Mouse (Mus musculus) neural tube, embryonic 13.5 days (tissue): ENCODE data around the gene Fam187a. TPM values are rescaled to one million over a fixed set of nuclear protein-coding genes. Genes with fewer than 3 reads are reported as not detected.

Experiments used
- ATAC-seq: fragments of 200-750 bp; cut with Nextera tagmentation; 2 replicates; pipeline ENCODE4 v1.8.0; 2017; ENCODE audit warnings: low read depth, mild to moderate bottlenecking, moderate TSS enrichment, moderate library complexity
- H3K27ac ChIP-seq: fragments of 300-500 bp; sonication (generic); replicated peaks from 2 replicates; pipeline ENCODE4 v1.5.1; 2015; ENCODE audit warnings: moderate library complexity, mild to moderate bottlenecking, inconsistent platforms
- H3K27me3 ChIP-seq: fragments of 300-500 bp; sonication (generic); 2 replicates; pipeline ENCODE4 v1.6.1; 2015; ENCODE audit warnings: mild to moderate bottlenecking, inconsistent platforms
- H3K36me3 ChIP-seq: fragments of 300-500 bp; sonication (generic); 2 replicates; pipeline ENCODE4 v1.6.1; 2015; ENCODE audit warnings: mild to moderate bottlenecking, inconsistent platforms
- H3K4me1 ChIP-seq: fragments of 300-500 bp; sonication (generic); replicated peaks from 2 replicates; pipeline ENCODE4 v1.6.1; 2015; ENCODE audit warnings: inconsistent platforms
- H3K4me2 ChIP-seq: fragments of 300-500 bp; sonication (generic); 2 replicates; pipeline ENCODE4 v1.6.1; 2015; ENCODE audit warnings: inconsistent platforms, mild to moderate bottlenecking, moderate library complexity
- H3K4me3 ChIP-seq: fragments of 300-500 bp; sonication (generic); 2 replicates; pipeline ENCODE4 v1.5.1; 2015; ENCODE audit warnings: mild to moderate bottlenecking, inconsistent platforms
- H3K9ac ChIP-seq: fragments of 300-500 bp; sonication (generic); 2 replicates; pipeline ENCODE4 v1.6.1; 2015; ENCODE audit warnings: moderate library complexity, mild to moderate bottlenecking, inconsistent platforms
- H3K9me3 ChIP-seq: fragments of 300-500 bp; sonication (generic); 2 replicates; pipeline ENCODE4 v1.6.1; 2016; ENCODE audit warnings: inconsistent platforms
- WGBS: fragments of 180-500 bp; shearing (Covaris S2); methylation state at CpG from one replicate; pipeline ENCODE4 v1.1.7; 2015; 5-methylcytosine and 5-hydroxymethylcytosine counted together
- polyA plus RNA-seq: library from polyadenylated mRNA; unstranded; fragments of >200 nt; fragmentation: Nextera tagmentation; extraction: Ambion mirVana; gene quantifications from 2 replicates; pipeline ENCODE4 v1.2.1, GENCODE M21; 2015

Fam187a gene
- polyA plus RNA-seq, 1 experiment from 2014 or later, result not detected

- Histone ChIP-seq H3K27ac (no peak overlapping the region), H3K27me3 (peaks cover 87% of the 10 kb centered on the region), H3K4me1 (peaks cover 7% of the 10 kb centered on the region), H3K4me3 (no peak overlapping the region), H3K36me3 (no peaks in the 10 kb centered on the region), H3K9ac (no peak overlapping the region), H3K9me3 (no peaks in the 10 kb centered on the region), H3K4me2 (no peak overlapping the region)
- ATAC-seq, result no peak
- 78% methylated on average over 20 of the region's 20 CpGs for WGBS
Observed at GRCm38 (mm10) chr11:102896641-102897040, 11.7 kb downstream of the Fam187a start.

- no peak overlapping the region for H3K9ac ChIP-seq
- H3K4me2 ChIP-seq, result no peak overlapping the region
- no peak overlapping the region for H3K4me3 ChIP-seq
- H3K9me3 ChIP-seq, result no peaks in the 10 kb centered on the region
- H3K4me1 ChIP-seq, result peaks cover under 1% of the 10 kb centered on the region
- H3K27ac ChIP-seq, result no peak overlapping the region
- H3K27me3 ChIP-seq, result peaks cover 77% of the 10 kb centered on the region
- 65% methylated on average over 9 of the region's 9 CpGs for WGBS
- ATAC-seq, result peak; percentile 55; the same call in 1 of the 2 replicates
- no peaks in the 10 kb centered on the region for H3K36me3 ChIP-seq
Observed at GRCm38 (mm10) chr11:102898408-102898807, 13.4 kb downstream of the Fam187a start.

DNA sequence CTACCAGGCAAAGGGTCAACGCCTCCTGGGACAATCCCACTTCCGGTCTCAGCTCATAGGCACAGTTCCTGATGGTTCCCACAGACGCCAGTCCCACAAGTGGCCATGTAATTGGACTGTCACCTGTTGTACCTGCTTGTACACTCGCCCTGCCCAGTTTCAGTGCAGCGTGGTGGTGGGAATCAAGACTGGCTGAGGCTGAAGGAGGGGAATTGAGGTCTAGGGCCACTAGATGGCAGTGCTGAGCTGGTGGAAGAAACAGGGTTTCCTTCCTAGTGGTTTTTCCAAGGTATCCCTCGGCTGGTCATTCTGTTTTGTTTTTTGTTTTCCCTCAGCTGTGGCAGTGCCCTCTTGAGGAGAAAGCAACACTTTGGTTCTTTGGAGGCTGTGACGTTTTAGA lies 15.8 kb downstream of the Fam187a start, which contains the start of gene Gfap:
Gene Gfap (minus strand): TSS at position 150 of the 400 bp plus-strand sequence.
- WGBS, result 14% methylated on average over 7 of the region's 7 CpGs
- peak; percentile 33; the same call in 1 of the 2 replicates for ATAC-seq
- no peak within 1 kb of the TSS for H3K4me2 ChIP-seq
- H3K9me3 ChIP-seq, result no peaks in the 10 kb centered on the region
- H3K36me3 ChIP-seq, result no peaks in the 10 kb centered on the region
- peaks cover 54% of the 10 kb centered on the region for H3K27me3 ChIP-seq
- H3K9ac ChIP-seq, result no peak within 1 kb of the TSS
- H3K4me3 ChIP-seq, result no peak within 1 kb of the TSS
- peaks cover 12% of the 10 kb centered on the region for H3K4me1 ChIP-seq
- no peak within 1 kb of the TSS for H3K27ac ChIP-seq

- Histone ChIP-seq H3K27me3 (peaks cover 49% of the 10 kb centered on the region), H3K4me2 (no peak overlapping the region), H3K9ac (no peak overlapping the region), H3K9me3 (no peaks in the 10 kb centered on the region), H3K27ac (no peak overlapping the region), H3K36me3 (no peaks in the 10 kb centered on the region), H3K4me1 (peaks cover 12% of the 10 kb centered on the region), H3K4me3 (no peak overlapping the region)
- WGBS, result 71% methylated on average over 4 of the region's 4 CpGs
- no peak for ATAC-seq
Observed at GRCm38 (mm10) chr11:102901199-102901598, 16.2 kb downstream of the Fam187a start.

DNA sequence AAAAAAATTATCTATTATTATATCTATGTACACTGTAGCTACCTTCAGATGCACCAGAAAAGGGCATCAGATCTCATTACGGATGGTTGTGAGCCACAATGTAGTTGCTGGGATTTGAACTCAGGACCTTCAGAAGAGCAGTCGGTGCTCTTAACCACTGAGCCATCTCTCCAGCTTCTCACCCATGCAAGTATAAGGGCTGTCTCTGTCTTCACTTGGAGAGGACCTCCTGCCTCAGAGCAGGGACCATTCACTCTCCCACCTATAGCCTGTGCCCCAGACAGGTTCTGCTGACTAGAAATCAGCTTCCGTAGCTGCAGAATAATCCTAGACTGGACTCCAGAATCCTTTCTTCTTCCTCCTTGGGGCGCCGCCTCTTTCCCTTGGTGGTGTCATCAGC lies 17.1 kb downstream of the Fam187a start:
- WGBS, result 87% methylated on average over 5 of the region's 5 CpGs
- no peak overlapping the region for H3K4me2 ChIP-seq
- no peak for ATAC-seq

DNA sequence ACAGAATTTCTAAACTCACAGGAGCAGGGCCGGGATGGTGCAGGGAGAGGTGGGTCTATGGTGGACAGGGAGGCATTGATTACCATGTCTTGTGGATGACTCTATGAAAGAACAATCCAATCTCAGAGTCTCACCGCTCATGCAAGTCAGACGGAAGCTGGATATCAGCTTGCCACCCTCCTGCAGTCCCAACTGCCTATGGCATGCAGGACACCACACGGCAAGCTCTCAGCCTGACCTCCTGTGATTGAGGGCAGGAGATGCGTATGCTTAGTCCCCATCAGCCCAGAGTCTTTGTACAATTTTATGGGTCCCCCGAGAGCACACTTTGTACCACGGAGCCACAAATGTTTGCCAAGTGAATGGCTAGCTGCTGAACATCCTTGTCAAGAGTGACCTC lies 18.7 kb downstream of the Fam187a start:
- no peak overlapping the region for H3K27ac ChIP-seq
- 69% methylated on average over 7 of the region's 7 CpGs for whole genome bisulfite sequencing
- H3K4me2 ChIP-seq, result no peak overlapping the region
- H3K9me3 ChIP-seq, result no peaks in the 10 kb centered on the region
- peaks cover 26% of the 10 kb centered on the region for H3K27me3 ChIP-seq
- H3K4me3 ChIP-seq, result no peak overlapping the region
- ATAC-seq, result no peak
- H3K9ac ChIP-seq, result no peak overlapping the region
- peaks cover 12% of the 10 kb centered on the region for H3K4me1 ChIP-seq
- H3K36me3 ChIP-seq, result peaks cover 15% of the 10 kb centered on the region

More for the DNA sequence above, 17.1 kb downstream of the Fam187a start:
- Histone ChIP-seq H3K36me3 (peaks cover 4% of the 10 kb centered on the region; the same call in 1 of the 2 replicates), H3K4me3 (no peak overlapping the region), H3K27ac (no peak overlapping the region), H3K9me3 (no peaks in the 10 kb centered on the region), H3K9ac (no peak overlapping the region), H3K4me1 (peaks cover 12% of the 10 kb centered on the region), H3K27me3 (peaks cover 40% of the 10 kb centered on the region)

DNA sequence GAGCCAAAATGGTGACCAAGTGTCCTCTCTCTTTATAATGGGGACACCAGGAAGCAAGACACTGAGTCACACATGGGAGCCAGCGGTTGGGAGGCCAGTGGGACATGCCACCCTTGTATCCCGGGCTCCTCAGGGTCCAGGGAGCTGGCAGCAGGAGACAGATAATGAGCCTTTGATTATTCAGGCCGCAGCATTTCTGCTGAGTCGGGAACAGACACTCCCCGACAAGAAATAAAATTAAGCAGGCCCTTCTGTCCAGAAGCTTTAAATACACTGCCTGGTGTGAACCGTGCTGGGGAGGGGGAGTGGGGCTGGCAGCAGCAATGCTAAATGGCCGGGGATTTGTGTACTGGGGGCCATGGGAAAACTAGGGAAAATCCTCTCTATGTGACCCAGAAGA lies 26.4 kb downstream of the Fam187a start:
- H3K27me3 ChIP-seq, result no peaks in the 10 kb centered on the region
- 62% methylated on average over 7 of the region's 7 CpGs for WGBS
- no peak overlapping the region for H3K27ac ChIP-seq
- no peak overlapping the region for H3K4me3 ChIP-seq
- H3K9ac ChIP-seq, result no peak overlapping the region
- H3K9me3 ChIP-seq, result no peaks in the 10 kb centered on the region
- H3K36me3 ChIP-seq, result peaks cover 29% of the 10 kb centered on the region
- no peaks in the 10 kb centered on the region for H3K4me1 ChIP-seq
- no peak for ATAC-seq
- H3K4me2 ChIP-seq, result no peak overlapping the region

GRCm38 (mm10) chr11:102915380-102915779 lies 30.4 kb downstream of the Fam187a start:
- Histone ChIP-seq H3K4me3 (no peak overlapping the region), H3K4me2 (no peak overlapping the region), H3K9me3 (no peaks in the 10 kb centered on the region), H3K27me3 (no peaks in the 10 kb centered on the region), H3K4me1 (no peaks in the 10 kb centered on the region), H3K27ac (no peak overlapping the region), H3K9ac (no peak overlapping the region), H3K36me3 (peaks cover 9% of the 10 kb centered on the region; the same call in 1 of the 2 replicates)
- ATAC-seq, result no peak
- 88% methylated on average over 9 of the region's 9 CpGs for WGBS

GRCm38 (mm10) chr11:102918077-102918476 lies 33.1 kb downstream of the Fam187a start:
- H3K36me3 ChIP-seq, result peaks cover 9% of the 10 kb centered on the region; the same call in 1 of the 2 replicates
- no peak for ATAC-seq
- no peak overlapping the region for H3K9ac ChIP-seq
- H3K9me3 ChIP-seq, result no peaks in the 10 kb centered on the region
- H3K27me3 ChIP-seq, result no peaks in the 10 kb centered on the region
- H3K27ac ChIP-seq, result no peak overlapping the region
- no peak overlapping the region for H3K4me3 ChIP-seq
- WGBS, result 56% methylated on average over 4 of the region's 4 CpGs
- H3K4me1 ChIP-seq, result peaks cover 23% of the 10 kb centered on the region
- no peak overlapping the region for H3K4me2 ChIP-seq

DNA sequence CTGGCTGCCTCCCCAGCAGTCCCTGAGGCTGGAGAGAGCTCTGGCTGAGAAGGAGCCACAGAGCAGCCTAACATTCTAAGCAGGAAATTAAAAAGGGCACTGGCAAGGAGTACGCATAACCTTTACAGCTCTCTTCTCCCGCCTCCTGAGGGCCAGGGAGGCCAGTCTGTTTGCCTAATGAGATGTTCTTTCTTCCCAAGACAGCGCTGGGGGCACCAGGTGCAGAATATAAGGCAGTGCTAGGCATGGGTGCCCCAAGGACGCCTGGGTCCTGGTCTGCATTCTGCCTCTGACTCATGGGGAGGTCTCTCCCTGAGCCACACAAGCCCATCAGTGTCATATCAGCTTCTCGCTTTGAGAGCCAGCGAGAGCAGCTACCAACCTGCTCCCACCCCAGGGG lies 36.5 kb downstream of the Fam187a start:
- no peak overlapping the region for H3K4me2 ChIP-seq
- WGBS, result 70% methylated on average over 6 of the region's 6 CpGs
- H3K4me3 ChIP-seq, result no peak overlapping the region
- no peak overlapping the region for H3K27ac ChIP-seq
- peaks cover 36% of the 10 kb centered on the region for H3K4me1 ChIP-seq
- H3K9ac ChIP-seq, result no peak overlapping the region
- ATAC-seq, result no peak
- no peaks in the 10 kb centered on the region for H3K36me3 ChIP-seq
- H3K9me3 ChIP-seq, result no peaks in the 10 kb centered on the region
- no peaks in the 10 kb centered on the region for H3K27me3 ChIP-seq

DNA sequence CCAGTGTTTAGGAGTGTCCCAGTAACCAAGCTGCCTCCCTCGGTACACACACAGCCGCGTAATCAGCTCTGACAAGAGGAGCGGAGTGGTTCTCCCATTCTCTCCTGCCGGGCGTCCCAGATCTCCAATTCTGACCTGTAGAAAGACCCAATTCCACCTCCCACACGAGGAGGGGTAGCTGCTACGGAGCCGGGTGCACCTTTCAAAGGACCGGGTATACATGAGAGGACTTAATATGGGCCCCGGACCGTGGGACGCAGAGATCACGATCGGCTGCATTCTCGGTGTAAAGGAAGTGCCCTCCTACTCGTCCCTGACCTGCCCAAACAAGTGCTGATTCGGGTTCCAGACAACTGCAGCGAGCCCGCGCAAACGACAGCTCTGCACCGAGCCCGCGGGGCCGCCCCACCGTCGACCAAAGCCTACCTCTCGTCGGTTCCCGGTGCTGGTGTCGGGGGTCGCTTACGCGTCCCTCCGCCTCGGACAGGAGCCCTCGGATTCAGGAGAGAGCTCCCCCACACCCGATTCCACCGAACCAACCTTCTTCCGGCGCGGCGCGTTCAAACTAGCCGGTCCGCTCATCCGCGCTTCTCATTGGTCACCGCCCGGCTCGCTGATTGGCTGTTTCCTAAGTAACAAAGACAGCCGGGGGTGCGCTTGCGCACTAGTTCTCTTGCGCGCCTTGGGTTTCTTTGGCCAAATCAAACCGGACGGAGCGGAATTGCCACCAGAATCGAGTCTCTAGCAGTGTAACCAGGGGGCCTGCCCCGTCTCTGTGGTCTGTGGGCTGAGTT lies 39.8 kb downstream of the Fam187a start, which contains the start of gene Kif18b:
Gene Kif18b (minus strand): TSS at position 568 of the 794 bp plus-strand sequence.
- H3K27ac ChIP-seq, result peak within 1 kb of the TSS; percentile 83
- peak within 1 kb of the TSS; percentile 64 for H3K9ac ChIP-seq
- H3K4me1 ChIP-seq, result peaks cover 36% of the 10 kb centered on the region
- WGBS, result under 1% methylated on average over 62 of the region's 62 CpGs
- no peaks in the 10 kb centered on the region for H3K36me3 ChIP-seq
- peak; percentile 94 for ATAC-seq
- H3K9me3 ChIP-seq, result no peaks in the 10 kb centered on the region
- H3K4me3 ChIP-seq, result peak within 1 kb of the TSS; percentile 61
- peaks cover 8% of the 10 kb centered on the region; the same call in 1 of the 2 replicates for H3K27me3 ChIP-seq
- H3K4me2 ChIP-seq, result peak within 1 kb of the TSS; percentile 82

DNA sequence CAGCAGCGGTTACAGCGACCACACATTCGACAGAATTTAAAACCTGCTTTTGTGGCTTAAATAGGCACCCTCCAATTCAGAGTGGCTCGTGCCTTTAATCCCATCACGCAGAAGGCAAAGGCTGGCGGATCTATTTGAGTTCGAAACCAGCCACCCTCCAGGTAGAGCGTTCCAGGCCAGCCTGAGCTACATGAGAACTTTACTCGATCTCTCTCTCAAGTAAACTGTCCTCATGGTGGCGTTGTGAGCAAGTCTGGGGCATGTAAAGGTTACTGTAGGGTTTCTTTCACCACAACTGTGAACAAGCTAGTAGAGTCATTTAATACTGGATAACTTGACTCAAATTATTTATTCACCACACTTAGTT lies 40.4 kb downstream of the Fam187a start:
- Histone ChIP-seq H3K4me2 (peak overlapping the region; percentile 82), H3K9ac (peak overlapping the region; percentile 63), H3K4me1 (peaks cover 36% of the 10 kb centered on the region), H3K4me3 (peak overlapping the region; percentile 61), H3K36me3 (no peaks in the 10 kb centered on the region), H3K27me3 (peaks cover 9% of the 10 kb centered on the region; the same call in 1 of the 2 replicates), H3K27ac (peak overlapping the region; percentile 83), H3K9me3 (no peaks in the 10 kb centered on the region)
- WGBS, result 2% methylated on average over 10 of the region's 10 CpGs
- ATAC-seq, result peak; percentile 58; the same call in 1 of the 2 replicates
